Mouse (Mus musculus): ENCODE data around the gene Pcp2.

The Pcp2 gene

DNA sequence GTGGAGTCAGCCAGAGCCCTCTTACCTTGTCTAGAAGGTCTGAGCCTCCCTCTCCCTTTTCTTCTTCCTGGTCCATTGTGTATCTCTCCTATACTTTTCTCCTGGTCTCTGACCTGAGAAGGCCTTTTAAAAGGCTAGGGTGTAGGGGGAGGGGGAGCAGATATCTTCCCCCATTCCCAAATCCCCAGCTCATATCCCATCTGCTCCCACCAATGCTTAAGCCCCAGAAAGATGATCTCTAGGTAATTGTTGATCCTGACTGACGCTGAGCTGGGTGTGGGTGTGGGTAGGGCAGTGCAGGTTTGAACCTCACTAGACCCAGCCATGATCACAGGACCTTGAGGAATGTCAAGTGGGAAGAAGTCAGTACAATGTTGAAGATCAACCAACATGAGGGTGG, at the start of gene Pcp2:
Gene Pcp2 (minus strand): TSS at position 101 of the 400 bp plus-strand sequence.
- no peak for DNase-seq (ENCODE audit: low read depth, low spot score)

DNA sequence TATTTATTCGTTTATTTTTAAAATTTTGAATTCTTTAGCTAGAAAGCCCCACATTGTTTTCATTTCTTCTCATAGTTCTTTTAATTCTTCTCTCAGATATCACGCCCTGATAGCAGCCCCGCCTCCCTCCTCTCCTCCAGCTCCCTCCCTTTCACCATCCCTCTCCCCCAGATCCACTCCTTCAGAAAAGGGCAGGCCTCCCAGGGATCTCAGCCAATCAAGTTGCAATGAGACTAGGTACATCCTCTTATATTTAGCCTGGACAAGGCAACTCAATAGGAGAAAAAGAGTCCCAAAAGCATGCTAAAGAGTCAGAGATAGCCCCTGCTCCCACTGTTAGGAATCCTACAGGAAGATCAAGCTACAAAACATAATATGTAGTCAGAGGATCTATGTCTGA, 49.3 kb upstream of the Pcp2 start:
- DNase-seq (ENCODE audit: low read depth, low spot score), result no peak

DNA sequence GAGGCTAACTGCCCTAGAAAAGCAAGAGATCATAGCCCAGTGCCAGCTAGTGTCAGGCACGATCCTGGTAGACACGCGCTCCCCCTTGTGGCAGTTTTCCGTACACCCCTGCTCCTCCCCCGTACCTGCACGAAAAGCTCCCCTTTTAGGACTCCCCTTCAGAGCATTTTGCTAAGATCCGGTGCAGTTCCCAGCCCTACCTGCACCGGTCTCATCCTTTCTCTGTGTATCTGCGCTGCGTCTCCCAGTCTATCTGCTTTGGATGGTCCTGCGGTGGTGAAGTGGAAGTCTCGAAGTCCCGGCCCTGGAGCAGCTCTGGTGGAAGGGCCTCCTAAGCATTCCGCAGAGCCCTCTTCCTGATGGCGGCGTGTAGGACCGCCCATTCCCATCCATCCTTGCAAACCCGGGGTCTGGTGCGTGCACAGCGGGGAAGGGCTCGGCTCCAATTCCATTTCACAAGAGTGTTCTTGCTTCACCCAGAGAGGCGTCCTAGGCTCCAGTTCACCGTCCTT, 46.7 kb upstream of the Pcp2 start, which contains the start of gene Fcor:
Gene Fcor (minus strand): TSS at position 383 of the 512 bp plus-strand sequence.
- peak; percentile 95 for DNase-seq (ENCODE audit: low read depth, low spot score)

DNA sequence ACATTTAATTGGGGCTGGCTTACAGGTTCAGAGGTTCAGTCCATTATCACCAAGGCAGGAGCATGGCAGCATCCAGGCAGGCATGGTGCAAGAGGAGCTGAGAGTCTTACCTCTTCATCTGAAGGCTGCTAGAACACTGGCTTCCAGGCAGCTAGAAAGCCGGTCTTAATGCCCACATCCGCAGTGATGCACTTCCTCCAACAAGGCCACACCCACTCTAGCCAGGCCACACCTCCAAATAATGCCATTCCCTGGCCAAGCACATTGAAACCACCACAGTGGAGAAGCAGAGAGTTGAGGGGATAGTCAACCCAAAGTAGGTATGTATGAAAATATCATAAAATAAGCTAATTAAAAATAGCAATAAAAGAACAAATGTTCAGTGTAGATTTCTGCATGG, 45.0 kb upstream of the Pcp2 start:
- peak; percentile 72 for DNase-seq (ENCODE audit: low read depth, low spot score)

DNA sequence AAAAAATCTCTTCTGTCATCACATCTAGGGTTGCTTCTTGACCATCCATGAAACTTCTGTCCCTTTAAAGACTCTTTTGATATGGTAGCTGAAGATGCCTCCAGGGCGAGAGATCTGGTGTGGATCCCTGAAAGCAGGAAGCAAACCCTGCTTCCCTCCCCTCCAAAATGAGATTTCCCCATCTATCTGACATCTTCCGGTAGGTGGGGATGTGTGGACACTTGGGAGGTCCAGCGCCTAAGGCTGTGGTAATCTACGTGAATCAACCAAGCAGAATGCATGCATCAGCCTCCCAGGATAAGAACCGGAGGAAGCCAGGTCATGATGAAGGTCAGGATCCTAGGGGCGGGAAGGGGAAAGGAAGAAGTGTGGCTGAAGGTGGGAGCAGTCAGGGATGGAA, 40.2 kb upstream of the Pcp2 start, which contains the start of gene Mcemp1:
Gene Mcemp1 (plus strand): TSS at position 248 of the 400 bp plus-strand sequence.
- no peak for DNase-seq (ENCODE audit: low read depth, low spot score)

DNA sequence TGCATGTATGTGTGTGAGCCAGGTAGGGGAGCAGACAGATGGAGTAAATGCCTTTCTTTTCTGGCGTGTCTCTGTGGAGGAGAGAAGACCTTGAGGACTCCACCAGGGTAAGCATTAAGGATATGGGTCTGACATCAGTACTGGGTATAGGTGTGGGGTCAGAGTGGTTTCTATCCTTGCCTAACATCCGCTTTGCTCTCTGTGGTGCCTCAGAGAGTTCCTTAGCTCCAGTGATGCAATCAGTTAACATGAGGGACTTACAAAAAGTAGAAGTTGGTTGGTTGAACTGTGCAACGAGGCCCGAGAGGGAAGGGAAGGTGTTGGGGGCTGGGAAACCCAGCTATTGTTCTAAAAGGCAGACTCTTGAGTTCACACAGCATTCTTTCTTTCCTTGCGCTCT, 39.1 kb upstream of the Pcp2 start:
- DNase-seq (ENCODE audit: low read depth, low spot score), result no peak

DNA sequence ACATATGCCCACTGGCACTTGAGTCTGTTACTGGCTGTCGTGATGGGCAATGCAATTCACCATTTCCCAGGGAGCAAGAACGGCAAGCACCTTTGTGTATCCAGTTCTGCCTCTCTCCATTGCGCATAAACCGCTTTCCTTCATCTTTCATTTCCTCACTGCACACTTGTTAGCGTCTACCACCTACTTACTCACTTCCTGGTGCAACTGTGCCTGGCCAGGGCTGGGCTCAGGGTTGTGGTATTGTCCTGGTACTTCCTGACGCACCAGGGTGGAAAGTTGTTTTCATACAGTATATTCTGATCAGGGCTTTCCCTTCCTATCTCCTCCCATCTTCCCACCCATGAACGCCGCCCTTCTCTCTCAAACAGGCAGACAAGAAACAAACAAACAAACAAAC, 35.5 kb upstream of the Pcp2 start:
- DNase-seq (ENCODE audit: low read depth, low spot score), result no peak

DNA sequence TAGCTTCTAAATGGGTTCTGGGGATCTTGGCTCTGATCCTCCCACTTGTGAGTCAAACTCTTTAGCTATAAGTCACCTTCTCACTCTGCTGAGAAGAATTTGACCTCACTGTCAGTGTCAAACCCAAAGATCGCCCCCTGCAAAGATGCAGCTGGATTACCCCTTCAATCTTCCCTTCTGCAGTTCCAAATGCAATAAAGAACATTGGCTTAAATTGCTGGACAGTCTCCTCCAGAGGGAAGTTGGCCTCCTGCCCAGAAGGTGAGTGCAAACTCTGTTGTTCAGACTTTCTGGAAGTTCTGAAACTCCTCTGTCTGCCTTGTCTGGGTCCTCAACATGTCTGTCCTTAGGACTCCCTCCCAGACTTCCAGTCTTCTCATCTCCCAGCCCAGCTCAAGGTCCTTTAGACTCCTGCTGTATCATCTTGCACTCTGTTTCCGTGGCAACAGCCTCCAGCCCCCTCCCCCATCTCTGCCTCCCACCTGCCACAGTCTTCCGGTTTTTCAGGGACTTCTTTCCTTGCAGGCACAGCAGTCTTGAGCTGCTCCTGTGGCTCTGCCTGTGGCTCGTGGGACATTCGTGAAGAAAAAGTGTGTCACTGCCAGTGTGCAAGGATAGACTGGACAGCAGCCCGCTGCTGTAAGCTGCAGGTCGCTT, 31.5 kb upstream of the Pcp2 start:
- peak; percentile 48 for DNase-seq (ENCODE audit: low read depth, low spot score)

DNA sequence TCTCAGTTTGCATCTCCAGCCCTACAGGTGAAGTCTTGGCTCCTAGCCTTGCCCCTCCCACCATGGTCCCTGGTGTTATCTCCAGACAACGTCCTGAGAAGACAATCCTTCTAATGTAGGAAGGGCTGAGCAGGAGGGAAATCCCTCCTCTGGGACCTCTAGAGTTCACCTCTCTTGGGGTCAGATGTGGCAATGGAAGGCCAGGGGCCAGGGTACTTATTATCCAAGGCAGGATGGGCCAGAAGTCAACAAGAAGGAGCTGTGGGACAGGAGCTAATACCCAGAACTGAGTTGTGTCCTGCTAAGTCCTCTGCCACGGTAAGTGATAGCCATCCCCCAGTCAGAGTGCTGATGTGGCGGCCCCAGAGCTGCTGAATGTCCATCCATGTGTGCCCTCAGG, 30.2 kb upstream of the Pcp2 start, which contains the start of gene Retn:
Gene Retn (plus strand): TSS at position 245 of the 400 bp plus-strand sequence.
- no peak for DNase-seq (ENCODE audit: low read depth, low spot score)

DNA sequence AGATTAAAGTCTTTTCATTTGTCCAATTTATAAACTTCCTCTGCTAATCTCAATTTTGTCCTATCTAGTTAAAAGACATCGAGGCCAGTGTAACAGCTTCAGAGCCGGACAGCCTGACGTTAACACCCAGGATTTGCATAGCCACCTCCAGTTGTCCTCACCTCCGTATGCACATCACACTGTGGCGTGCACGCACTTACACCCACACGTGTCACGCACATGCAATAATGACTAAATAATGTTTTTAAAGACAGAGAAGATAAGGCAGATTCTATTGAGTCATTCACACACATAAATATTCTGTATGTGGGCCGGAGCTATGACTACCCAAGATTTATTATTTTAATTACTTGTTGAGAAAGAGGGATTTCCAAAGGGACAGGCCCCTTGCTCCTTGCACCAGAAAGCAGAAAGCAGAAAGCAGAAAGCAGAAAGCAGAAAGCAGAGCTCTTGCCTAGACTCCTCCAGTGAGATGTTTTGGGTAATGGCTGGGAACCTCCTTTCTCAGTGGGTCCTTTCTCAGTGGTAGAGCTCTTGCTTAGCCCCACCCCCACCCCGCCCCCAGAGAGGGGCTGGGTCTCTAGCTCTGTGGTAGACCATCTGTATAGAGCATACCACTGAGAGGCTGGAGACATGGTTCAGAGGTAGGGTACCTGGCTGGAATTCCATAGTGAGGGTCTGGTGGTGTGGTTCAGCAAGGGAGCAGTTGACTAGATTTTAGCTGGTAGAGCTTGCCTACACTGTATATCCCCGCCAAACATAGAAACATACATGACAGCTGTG, 29.6 kb upstream of the Pcp2 start:
- peak; percentile 56 for DNase-seq (ENCODE audit: low read depth, low spot score)

DNA sequence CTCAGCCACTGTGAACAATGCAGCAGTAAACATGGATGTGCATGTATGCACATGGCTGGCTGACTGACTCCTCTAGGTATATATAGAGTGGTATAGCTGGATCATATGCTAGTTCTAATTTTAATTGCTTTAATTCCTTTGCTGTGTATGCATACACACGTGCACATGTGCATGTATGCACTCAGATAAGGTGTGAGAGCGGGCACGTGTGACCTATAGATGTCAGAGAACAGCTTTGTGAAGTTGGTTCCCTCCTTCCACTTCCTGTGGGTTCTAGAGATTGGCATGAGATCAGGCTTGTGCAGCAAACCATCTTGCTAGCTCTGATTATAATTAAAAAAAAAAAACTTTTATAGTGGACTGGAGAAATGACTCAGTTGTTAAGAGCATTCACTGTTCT, 27.5 kb upstream of the Pcp2 start:
- no peak for DNase-seq (ENCODE audit: low read depth, low spot score)

DNA sequence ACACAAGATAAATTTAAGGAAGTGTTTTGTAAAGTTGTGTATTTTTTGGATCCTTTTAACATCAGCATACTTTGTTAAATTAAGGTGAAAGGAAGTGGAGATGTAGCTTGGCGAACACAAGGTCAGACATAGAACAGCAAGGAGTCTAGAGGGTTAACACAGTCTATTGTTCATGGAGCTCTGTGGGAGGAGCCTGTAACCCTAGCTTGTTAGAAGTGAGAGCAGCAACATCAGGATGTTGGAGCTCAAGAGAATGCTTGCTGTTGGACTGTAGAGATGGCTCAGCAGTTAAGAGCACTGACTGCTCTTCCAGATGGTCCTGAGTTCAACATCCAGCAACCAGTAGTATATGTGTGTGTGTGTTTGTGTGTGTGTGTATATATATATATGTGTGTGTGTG, 23.6 kb upstream of the Pcp2 start:
- peak; percentile 80 for DNase-seq (ENCODE audit: low read depth, low spot score)

DNA sequence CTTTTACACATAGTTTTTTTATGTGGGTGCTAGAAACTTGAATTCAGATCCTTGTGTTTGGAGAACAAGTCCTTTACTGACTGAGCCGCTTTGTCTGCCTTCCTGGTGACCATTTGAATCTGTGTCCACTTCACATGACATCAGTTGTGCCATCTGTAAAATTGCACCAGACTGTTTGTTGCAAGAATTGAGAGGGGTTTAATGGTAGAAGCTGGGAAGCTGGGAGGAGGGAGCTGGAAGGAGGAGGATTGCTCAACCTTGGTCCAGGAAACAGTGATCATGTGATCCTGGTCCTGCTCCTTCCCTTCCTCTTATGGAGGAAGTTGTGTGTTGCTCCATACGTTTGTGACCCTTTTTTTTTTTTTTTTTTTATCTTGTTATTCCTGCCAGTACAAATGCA, 22.9 kb upstream of the Pcp2 start:
- no peak for DNase-seq (ENCODE audit: low read depth, low spot score)

DNA sequence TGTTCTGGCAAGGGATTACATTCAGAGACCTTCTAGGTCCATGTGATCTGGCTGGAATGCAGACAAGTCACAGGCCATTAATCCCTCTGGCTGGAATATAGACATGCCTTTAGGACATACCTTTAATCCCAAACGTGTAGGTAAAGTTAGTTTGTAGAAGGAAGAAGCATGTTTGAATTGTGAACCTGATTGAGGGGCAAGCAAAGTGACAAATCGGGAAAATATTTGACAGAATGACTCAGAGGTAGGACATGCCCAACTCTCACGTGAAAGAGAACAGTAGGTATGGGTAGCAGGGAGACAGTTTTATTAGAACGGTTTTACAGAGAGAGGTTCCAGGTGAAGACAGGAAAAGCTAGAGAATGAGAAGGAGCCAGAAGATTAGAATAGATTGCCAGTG, 22.2 kb upstream of the Pcp2 start:
- no peak for DNase-seq (ENCODE audit: low read depth, low spot score)

DNA sequence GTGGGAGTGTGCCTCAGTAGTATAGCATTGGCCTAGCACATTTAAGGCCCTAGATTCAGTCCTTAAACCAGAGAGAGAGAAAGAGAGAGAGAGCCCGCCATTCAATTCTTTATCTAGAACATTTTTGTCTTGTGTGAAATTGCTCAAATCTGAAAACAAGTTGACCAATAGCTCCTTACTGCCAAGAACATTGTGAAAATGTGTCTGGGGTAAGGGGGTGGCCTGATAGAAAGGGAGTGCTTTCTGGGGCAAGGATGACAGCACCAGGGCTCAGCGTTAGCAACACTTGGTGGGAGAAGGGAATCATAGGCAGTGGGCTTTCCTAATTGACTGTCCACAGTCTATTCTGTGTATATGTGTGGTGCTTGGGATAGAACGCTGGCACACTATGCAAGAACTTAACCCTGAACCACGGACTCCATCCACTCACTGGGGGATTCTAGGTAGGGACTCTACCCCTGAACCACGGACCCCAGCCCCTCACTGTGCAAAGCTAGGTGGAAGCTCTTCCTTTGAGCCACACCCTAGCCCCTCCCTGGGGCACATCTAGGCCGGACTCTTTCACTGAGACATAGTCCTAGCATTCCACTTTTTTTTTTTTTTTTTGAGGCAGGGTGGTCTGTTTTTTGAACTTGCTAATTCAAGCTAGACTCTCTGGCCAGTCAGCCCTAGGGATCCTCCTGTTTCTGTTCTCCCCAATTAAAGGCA, 21.6 kb upstream of the Pcp2 start:
- no peak for DNase-seq (ENCODE audit: low read depth, low spot score)

DNA sequence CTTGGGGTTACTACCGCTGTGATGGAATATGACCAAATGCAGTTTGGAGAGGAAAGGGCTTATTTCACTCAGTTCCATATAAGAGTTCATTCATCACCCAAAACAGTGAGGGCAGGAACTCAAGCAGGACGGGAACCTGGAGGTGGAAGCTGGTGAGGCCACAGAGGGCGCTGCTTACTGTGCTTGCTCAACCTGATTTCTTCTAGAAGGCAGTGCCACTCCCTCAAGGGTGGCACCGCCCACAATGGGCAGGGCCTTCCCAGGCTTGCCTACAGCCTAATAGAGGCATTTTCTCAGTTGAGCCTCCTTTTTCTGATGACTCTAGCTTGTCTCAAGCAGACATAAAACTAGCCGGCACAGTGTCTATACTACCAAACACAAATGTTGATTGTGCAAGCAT, 20.5 kb upstream of the Pcp2 start:
- DNase-seq (ENCODE audit: low read depth, low spot score), result peak; percentile 85

DNA sequence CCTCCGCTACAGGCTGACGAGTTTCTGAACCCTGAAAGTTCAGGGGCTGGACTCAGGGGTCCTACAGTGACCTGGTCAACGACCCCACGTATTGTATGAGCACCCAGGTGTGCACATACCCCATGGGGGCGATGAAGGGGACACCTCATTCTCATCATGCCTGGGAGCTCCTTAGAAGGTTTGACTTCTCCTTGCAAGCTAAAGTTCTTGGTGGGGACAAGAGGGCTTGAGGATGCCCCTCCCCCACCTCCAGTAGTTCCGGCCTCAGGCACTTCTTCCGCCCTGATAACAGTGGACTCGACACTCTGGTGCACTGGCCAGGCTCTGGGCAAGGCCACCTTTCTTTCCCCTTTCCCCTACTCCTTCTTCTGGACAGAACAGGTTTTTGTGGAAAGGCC, 6.1 kb upstream of the Pcp2 start:
- peak; percentile 33 for DNase-seq (ENCODE audit: low read depth, low spot score)

DNA sequence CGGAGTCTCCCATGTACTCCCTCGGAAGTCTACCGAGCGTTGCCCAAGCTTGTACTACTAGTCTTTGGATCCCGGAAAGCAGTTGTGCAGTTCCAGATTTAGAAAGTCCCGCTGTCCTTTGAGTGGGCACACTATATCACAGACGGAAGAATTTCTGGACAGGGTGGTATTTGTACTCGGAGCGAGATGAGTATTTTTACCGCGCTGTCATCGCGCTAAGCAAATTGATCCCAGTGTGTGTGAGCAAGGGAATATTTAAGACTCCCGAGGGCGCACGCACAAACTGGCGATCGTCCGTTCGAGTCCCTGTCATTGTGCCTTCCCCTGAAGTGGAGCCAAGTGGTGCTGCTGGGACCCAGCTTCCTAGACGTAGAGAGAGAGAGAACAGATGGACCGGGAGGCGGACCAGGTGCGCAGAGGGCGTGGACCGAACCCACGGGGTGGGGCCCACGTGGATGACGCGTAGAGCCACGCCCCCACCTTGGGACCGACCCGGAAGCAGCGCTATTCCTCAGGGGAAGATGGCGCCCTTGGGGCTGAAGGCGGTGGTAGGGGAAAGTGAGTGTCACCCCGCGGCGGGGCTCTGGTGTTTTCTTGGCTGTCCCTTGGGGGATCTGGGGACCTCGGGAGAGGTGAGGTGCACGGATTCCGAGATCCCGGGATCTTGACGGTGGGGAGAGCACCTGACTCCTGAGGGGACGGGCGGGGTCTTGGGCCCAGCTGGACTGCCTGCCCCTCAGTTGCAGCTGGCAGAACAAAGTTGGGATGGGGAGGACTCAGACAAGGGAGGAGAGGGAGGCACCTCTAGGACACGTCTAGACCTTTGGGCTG, 5.5 kb upstream of the Pcp2 start, which contains the start of gene Stxbp2:
Gene Stxbp2 (plus strand): TSS at position 309 of the 831 bp plus-strand sequence.
- DNase-seq (ENCODE audit: low read depth, low spot score), result peak; percentile 88

DNA sequence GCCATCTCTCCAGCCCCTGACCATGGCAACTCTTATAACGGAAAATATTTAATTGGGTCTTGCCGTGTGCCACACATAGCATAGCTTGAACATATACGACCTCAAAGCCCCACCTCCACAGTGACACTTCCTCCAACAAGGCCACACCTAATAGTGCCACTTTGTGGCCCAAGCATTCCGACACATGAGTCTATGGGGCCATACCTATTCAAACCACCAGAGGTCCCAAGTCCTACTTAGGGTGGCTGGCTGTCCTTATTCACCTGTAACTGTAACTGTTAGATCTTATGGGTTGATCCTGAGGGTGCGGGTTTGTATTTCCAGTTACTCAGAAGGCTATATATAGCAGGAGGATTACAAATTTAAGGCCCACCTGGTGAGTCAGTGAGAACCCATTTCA, 2.7 kb upstream of the Pcp2 start:
- peak; percentile 88 for DNase-seq (ENCODE audit: low read depth, low spot score)

DNA sequence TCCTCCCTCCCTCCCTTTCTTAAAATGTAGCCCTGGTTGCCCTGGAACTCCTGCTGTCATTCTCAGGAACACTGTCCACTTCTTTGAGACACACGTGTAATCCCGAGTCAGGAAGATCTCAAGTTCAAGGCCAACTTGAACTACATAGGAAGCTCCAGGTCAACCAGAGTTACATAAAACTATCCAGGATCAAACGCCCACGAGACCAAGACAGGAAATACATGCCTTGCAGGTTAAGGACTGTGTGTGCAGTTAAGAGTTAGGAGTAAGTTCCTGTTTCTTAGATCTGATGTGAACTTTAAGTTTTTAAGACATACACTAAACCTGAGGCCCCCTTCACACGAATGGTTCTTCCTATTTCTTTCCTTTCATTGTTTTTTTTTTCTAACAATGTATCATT, 1.6 kb upstream of the Pcp2 start:
- DNase-seq (ENCODE audit: low read depth, low spot score), result no peak

DNA sequence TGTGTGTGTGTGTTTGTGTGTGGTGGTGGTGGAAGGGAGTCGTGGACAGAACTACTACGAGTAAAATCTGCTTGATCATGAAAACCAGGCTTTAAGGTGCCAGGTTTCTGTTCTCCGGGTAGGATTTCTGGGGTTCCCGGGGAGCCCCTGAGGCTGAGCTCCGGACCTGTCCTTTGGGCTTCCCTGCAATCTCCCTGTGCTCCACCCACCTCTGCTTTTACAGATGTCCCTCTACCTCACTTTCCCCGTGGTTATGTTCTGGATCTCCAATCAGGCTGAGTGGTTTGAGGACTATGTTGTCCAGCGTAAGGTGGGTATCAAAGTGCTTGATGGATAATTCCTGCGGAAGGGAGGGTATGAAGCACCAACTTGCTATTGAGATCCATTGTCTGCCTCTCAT, 3.2 kb downstream of the Pcp2 start:
- DNase-seq (ENCODE audit: low read depth, low spot score), result no peak

Measured in R1 (cell line).